Comparison of ENCODE assay signal across 9 mouse cellular contexts in the genomic region with DNA sequence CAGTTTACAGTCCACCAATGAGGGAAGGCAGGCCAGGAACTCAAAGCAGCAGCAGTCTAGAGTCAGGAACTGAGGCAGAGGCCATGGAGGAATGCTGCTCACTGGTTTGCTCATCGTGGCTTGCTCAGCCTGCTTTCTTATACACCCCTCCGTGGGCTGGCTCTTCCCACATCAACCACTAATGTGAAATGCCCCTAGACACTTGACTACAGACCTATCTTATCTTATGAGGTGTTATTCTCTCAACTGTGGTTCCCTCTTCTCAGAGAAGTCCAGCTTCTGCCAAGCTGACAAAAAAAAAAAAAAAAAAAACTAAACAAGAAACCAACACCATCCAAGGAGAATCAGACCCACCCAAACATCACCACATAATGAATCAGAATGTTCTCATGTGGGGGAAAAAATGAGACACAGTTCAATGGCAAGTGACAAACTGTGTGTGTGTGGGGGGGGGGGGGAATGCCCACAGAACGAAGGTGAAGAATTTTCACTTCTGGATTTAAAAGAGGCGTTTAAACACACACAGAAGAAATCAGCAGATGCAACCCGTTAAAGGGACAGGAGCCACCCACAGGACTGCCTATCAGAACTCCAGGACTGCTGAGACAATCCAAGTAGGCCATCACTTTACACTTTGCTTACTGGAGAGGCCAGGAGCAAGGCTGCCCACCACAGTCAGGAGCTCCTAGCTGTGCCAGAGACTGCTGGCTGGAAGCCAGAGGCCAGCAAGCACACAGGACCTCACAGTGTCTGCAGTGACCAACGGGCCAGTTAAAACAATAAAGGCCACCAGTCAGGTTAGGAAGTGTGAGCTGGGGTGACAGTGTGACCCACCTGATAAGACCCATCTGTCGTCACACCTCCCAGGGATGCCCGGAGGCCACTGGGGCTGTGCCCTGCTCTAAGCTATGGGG.
DNase-seq lines count a peak whose midpoint lies in the region; ATAC-seq lines count a peak whose summit lies in the region.
"Had no signal": no experiment of that assay in that cellular context is flagged by ENCODE, and none has a peak within 500 bp of the region (broad histone marks: within the 10 kb centered on the region; RNA-seq: fewer than 3 reads in every experiment).

No protein-coding gene starts in this region.

- H3K9ac ChIP-seq in kidney, embryonic 15.5 days: no peak overlapping the region
- no peak overlapping the region for H3K9ac ChIP-seq in hindbrain, embryonic 16.5 days (ENCODE audit: low read depth, low read length)
- H3K9ac ChIP-seq: hindbrain, embryonic 14.5 days had no signal

- no peaks in the 10 kb centered on the region for H3K9me3 ChIP-seq in kidney, embryonic 15.5 days (replicated peaks)
- H3K9me3 ChIP-seq in hindbrain, embryonic 16.5 days (ENCODE audit: control insufficient read depth, low read length): no peaks in the 10 kb centered on the region

- ATAC-seq in kidney, embryonic 15.5 days (replicated peaks; ENCODE audit: low FRiP score): 0 out of 2 replicates have a peak, but pooled peaks have one; percentile 18
- no peak for ATAC-seq in hindbrain, embryonic 16.5 days

- H3K4me3 ChIP-seq in kidney, embryonic 15.5 days (replicated peaks): no peak overlapping the region
- no peak overlapping the region for H3K4me3 ChIP-seq in hindbrain, embryonic 16.5 days (ENCODE audit: low read length)

- peaks cover 45% of the 10 kb centered on the region for H3K36me3 ChIP-seq in kidney, embryonic 15.5 days
- peaks cover 16% of the 10 kb centered on the region for H3K36me3 ChIP-seq in hindbrain, embryonic 16.5 days (ENCODE audit: control insufficient read depth, insufficient read depth, low read length)

- H3K4me2 ChIP-seq in kidney, embryonic 15.5 days: no peak overlapping the region
- H3K4me2 ChIP-seq in hindbrain, embryonic 16.5 days (ENCODE audit: low read length): no peak overlapping the region
- H3K4me2 ChIP-seq: hindbrain, embryonic 14.5 days had no signal

- H3K27me3 ChIP-seq in kidney, embryonic 15.5 days: no peaks in the 10 kb centered on the region
- no peaks in the 10 kb centered on the region for H3K27me3 ChIP-seq in hindbrain, embryonic 16.5 days (replicated peaks; ENCODE audit: control insufficient read depth, insufficient read depth, low read length)

- no peaks in the 10 kb centered on the region for H3K4me1 ChIP-seq in kidney, embryonic 15.5 days
- no peaks in the 10 kb centered on the region for H3K4me1 ChIP-seq in hindbrain, embryonic 16.5 days (ENCODE audit: control insufficient read depth, insufficient read depth, low read depth, low read length)

- intact Hi-C loops in gastrocnemius, postnatal 36 days (cut with DNase I): no loop called here

- H3K27ac ChIP-seq in kidney, embryonic 15.5 days: no peak overlapping the region
- no peak overlapping the region for H3K27ac ChIP-seq in hindbrain, embryonic 16.5 days (ENCODE audit: low read depth, low read length)
- H3K27ac ChIP-seq: hindbrain, embryonic 14.5 days had no signal

- no peak for DNase-seq in kidney, adult 9 months
- DNase-seq in adrenal gland, adult 8-10 months: peak; percentile 47
- peak; percentile 97 for DNase-seq in heart, adult 11 months
- DNase-seq in kidney, postnatal 14 days: peak; percentile 66
- DNase-seq in retina, embryonic 14.5 days (ENCODE audit: low spot score): no peak
- no peak for DNase-seq in gastrocnemius, postnatal 36 days

- 55% methylated on average over 8 of the region's 8 CpGs for WGBS in kidney, embryonic 15.5 days
- WGBS in hindbrain, embryonic 16.5 days: 83% methylated on average over 8 of the region's 8 CpGs

Comparison
In these comparisons a context has a peak if more than half of its experiments do, and no peak if none do; other contexts are left out.
1. DNase-seq: peak in adrenal gland, adult 8-10 months (single experiment), heart, adult 11 months (single experiment) and kidney, postnatal 14 days (single experiment); none in kidney, adult 9 months (single experiment), retina, embryonic 14.5 days (single experiment) and gastrocnemius, postnatal 36 days (0 of 2).